Mouse (Mus musculus): ENCODE data around the gene Cenpb. TPM values are rescaled to one million over a fixed set of nuclear protein-coding genes. Genes with fewer than 3 reads are reported as not detected.

Cenpb gene
- polyA plus RNA-seq, 1 experiment from 2014 or later, result 18.3 TPM

GRCm38 (mm10) chr2:131141336-131141986 is 38.4 kb downstream of the Cenpb start:
- Histone ChIP-seq H3K27ac (no peak overlapping the region), H3K36me3 (peaks cover 34% of the 10 kb centered on the region), H3K9me3 (replicated peaks) (no peaks in the 10 kb centered on the region), H3K4me2 (replicated peaks) (no peak overlapping the region), H3K4me3 (no peak overlapping the region), H3K4me1 (peaks cover 5% of the 10 kb centered on the region; the same call in 1 of the 2 replicates), H3K9ac (no peak overlapping the region), H3K27me3 (no peaks in the 10 kb centered on the region)
- WGBS, result 90% methylated on average over 8 of the region's 8 CpGs
- no peak for ATAC-seq (ENCODE audit: low FRiP score)

- Histone ChIP-seq H3K9me3 (replicated peaks) (no peaks in the 10 kb centered on the region), H3K9ac (no peak overlapping the region), H3K27me3 (no peaks in the 10 kb centered on the region), H3K36me3 (peaks cover 25% of the 10 kb centered on the region), H3K4me1 (peaks cover 5% of the 10 kb centered on the region; the same call in 1 of the 2 replicates), H3K27ac (no peak overlapping the region), H3K4me3 (no peak overlapping the region), H3K4me2 (replicated peaks) (no peak overlapping the region)
- no peak for ATAC-seq (ENCODE audit: low FRiP score)
- WGBS, result 77% methylated on average over 5 of the region's 5 CpGs
Observed at GRCm38 (mm10) chr2:131140533-131140905, 39.3 kb downstream of the Cenpb start.

- no peak overlapping the region for H3K4me3 ChIP-seq
- H3K27me3 ChIP-seq, result no peaks in the 10 kb centered on the region
- peaks cover 5% of the 10 kb centered on the region; the same call in 1 of the 2 replicates for H3K4me1 ChIP-seq
- 64% methylated on average over 5 of the region's 5 CpGs for WGBS
- no peak for ATAC-seq (ENCODE audit: low FRiP score)
- H3K4me2 ChIP-seq (replicated peaks), result no peak overlapping the region
- no peaks in the 10 kb centered on the region for H3K9me3 ChIP-seq (replicated peaks)
- H3K27ac ChIP-seq, result no peak overlapping the region
- H3K9ac ChIP-seq, result no peak overlapping the region
- H3K36me3 ChIP-seq, result peaks cover 20% of the 10 kb centered on the region
Observed at GRCm38 (mm10) chr2:131139886-131140532, 39.9 kb downstream of the Cenpb start.

GRCm38 (mm10) chr2:131139287-131139686 is 40.6 kb downstream of the Cenpb start:
- WGBS, result 96% methylated on average over 5 of the region's 5 CpGs
- no peaks in the 10 kb centered on the region for H3K27me3 ChIP-seq
- H3K4me3 ChIP-seq, result no peak overlapping the region
- H3K4me2 ChIP-seq (replicated peaks), result no peak overlapping the region
- H3K4me1 ChIP-seq, result peaks cover 5% of the 10 kb centered on the region; the same call in 1 of the 2 replicates
- H3K27ac ChIP-seq, result no peak overlapping the region
- peaks cover 12% of the 10 kb centered on the region for H3K36me3 ChIP-seq
- H3K9ac ChIP-seq, result no peak overlapping the region
- no peaks in the 10 kb centered on the region for H3K9me3 ChIP-seq (replicated peaks)
- no peak for ATAC-seq (ENCODE audit: low FRiP score)

DNA sequence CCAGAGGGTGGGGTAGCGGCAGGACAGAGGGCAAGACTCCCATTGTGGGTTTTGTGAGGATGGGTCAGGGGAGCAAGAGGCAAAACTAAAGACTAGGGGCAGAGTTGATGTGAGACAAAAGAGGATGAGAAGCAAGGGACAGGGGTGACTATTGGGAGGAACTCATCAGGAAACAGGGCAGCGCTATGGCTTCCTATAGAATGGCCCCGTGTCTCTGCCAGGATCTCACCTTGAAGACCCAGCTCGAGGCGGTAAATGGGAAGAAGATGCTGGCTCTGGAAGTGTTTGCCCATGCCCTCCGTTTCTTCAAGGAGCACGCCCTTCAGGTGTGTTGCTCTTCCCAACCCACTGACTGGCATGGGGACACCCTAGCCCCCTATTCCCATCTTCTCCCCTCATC is 41.1 kb downstream of the Cenpb start:
- peaks cover 10% of the 10 kb centered on the region; the same call in 1 of the 2 replicates for H3K36me3 ChIP-seq
- H3K4me2 ChIP-seq (replicated peaks), result no peak overlapping the region
- no peaks in the 10 kb centered on the region for H3K9me3 ChIP-seq (replicated peaks)
- peaks cover 5% of the 10 kb centered on the region; the same call in 1 of the 2 replicates for H3K4me1 ChIP-seq
- H3K9ac ChIP-seq, result no peak overlapping the region
- H3K27ac ChIP-seq, result no peak overlapping the region
- ATAC-seq (ENCODE audit: low FRiP score), result no peak
- no peak overlapping the region for H3K4me3 ChIP-seq
- H3K27me3 ChIP-seq, result no peaks in the 10 kb centered on the region
- 78% methylated on average over 7 of the region's 7 CpGs for WGBS

DNA sequence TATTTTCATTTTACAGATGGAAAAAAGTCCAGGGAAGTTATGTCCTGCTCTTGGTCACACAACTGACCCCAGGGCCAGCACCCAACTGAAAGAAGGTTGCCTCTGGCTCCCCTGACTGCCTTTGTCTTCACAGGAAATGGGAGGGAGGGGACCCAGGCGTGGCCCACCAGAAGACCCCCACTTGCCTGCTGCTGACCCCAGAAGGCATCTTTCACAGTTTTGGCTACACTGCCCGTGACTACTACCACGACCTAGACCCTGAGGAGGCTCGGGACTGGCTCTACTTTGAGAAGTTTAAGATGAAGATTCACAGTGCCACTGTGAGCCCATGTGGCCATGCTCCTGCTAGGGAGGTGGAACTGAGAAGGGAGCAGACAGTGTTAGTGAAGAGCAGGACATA is 41.6 kb downstream of the Cenpb start:
- H3K9ac ChIP-seq, result no peak overlapping the region
- 70% methylated on average over 4 of the region's 4 CpGs for WGBS
- no peaks in the 10 kb centered on the region for H3K9me3 ChIP-seq (replicated peaks)
- no peak for ATAC-seq (ENCODE audit: low FRiP score)
- no peak overlapping the region for H3K27ac ChIP-seq
- H3K36me3 ChIP-seq, result peaks cover 5% of the 10 kb centered on the region; the same call in 1 of the 2 replicates
- peaks cover 3% of the 10 kb centered on the region; the same call in 1 of the 2 replicates for H3K4me1 ChIP-seq
- no peaks in the 10 kb centered on the region for H3K27me3 ChIP-seq
- H3K4me3 ChIP-seq, result no peak overlapping the region
- H3K4me2 ChIP-seq (replicated peaks), result no peak overlapping the region

- H3K9ac ChIP-seq, result no peak overlapping the region
- no peak for ATAC-seq (ENCODE audit: low FRiP score)
- H3K9me3 ChIP-seq (replicated peaks), result no peaks in the 10 kb centered on the region
- H3K27me3 ChIP-seq, result no peaks in the 10 kb centered on the region
- WGBS, result 70% methylated on average over 11 of the region's 11 CpGs
- no peak overlapping the region for H3K27ac ChIP-seq
- H3K36me3 ChIP-seq, result no peaks in the 10 kb centered on the region
- H3K4me1 ChIP-seq, result no peaks in the 10 kb centered on the region
- H3K4me3 ChIP-seq, result no peak overlapping the region
- H3K4me2 ChIP-seq (replicated peaks), result no peak overlapping the region
Observed at GRCm38 (mm10) chr2:131135521-131136139, 44.2 kb downstream of the Cenpb start.

DNA sequence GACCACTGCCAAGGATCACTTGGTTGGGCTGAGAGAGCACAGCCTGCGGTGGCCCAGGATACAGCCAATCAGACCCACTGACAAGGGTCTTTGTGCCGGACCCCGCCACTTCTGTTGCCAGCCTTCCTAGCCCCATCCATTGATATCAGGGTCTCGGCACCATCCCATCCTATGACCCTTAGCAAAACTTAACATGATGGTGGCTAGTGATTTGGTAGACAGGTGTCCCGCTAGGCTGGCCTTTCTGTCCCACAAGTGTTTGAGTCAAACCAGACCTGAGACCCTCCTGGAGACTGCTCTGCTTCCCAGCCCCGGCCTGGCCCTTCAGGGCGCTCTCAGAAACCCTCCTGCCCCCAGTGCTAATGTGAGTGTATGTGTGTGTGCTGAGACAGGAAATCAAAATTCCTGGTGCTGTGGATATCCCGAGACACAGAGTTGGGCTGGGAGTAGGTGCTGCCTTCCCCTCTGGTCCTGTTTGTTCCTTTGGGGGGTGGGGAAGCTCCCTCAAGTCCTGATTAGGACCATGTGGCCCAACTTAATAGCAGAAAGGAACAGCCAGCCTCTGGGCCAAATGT is 45.0 kb downstream of the Cenpb start:
- Histone ChIP-seq H3K27me3 (no peaks in the 10 kb centered on the region), H3K9me3 (replicated peaks) (no peaks in the 10 kb centered on the region), H3K36me3 (no peaks in the 10 kb centered on the region), H3K9ac (no peak overlapping the region), H3K4me2 (replicated peaks) (no peak overlapping the region), H3K4me3 (no peak overlapping the region), H3K27ac (no peak overlapping the region), H3K4me1 (no peaks in the 10 kb centered on the region)
- 74% methylated on average over 8 of the region's 8 CpGs for WGBS
- no peak for ATAC-seq (ENCODE audit: low FRiP score)

DNA sequence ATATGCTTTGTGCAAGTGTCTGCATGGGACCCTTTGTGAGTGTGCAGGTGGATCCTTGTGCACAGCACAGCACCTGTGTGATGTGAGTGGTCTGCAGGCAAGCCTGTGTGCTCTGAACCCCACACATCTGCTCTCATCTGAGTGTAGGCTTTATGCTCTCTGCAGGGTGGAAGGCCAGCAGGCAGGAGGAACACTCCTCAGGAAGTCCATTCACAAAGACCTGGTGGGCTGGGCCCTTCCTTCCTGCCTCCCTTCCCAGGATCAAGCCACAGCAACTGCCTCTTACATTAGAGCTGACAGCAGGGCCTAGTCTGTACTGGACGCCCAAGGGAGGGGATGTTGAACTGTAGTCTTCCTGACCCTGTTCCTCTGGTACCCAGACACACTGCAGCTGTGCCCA is 45.5 kb downstream of the Cenpb start:
- Histone ChIP-seq H3K27ac (no peak overlapping the region), H3K4me1 (no peaks in the 10 kb centered on the region), H3K9ac (no peak overlapping the region), H3K4me3 (no peak overlapping the region), H3K9me3 (replicated peaks) (no peaks in the 10 kb centered on the region), H3K27me3 (no peaks in the 10 kb centered on the region), H3K36me3 (no peaks in the 10 kb centered on the region), H3K4me2 (replicated peaks) (no peak overlapping the region)
- WGBS, result 54% methylated on average over 1 of the region's 1 CpGs
- ATAC-seq (ENCODE audit: low FRiP score), result no peak

DNA sequence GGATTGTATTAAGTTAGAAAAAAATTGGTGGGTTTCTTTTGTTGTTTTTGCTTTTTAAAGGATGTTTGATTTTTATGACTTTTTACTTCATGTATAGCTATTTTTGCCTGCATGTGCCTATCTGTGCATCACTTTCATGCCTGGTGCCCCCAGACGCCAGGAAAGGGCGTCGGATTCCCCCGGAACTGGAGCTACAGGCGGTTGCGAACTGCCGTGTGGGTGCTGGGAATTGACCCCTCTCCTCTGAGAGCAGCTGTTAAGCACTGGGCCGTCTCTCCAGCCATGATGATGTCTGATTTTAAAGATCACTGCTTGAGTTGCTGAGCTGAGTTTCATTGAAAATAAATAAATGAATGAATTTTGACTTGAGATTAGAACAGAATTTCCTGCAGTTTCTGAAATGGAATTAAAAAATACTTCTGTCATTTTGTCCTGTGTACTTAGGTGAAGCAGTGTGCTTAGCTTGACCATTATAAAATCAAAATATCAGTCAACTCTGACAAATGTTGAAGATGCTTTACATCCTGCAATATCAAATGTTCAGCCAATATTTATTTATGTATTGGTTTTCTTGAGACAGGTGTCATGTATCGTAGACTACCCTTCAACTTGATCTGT is 46.8 kb downstream of the Cenpb start, which contains the start of gene Gm11037:
Gm11037 (plus strand) TSS at position 568 of the 618 bp plus-strand sequence.
- no peaks in the 10 kb centered on the region for H3K36me3 ChIP-seq
- H3K9me3 ChIP-seq (replicated peaks), result no peaks in the 10 kb centered on the region
- ATAC-seq (ENCODE audit: low FRiP score), result no peak
- no peak within 1 kb of the TSS for H3K27ac ChIP-seq
- peaks cover 3% of the 10 kb centered on the region; the same call in 1 of the 2 replicates for H3K4me1 ChIP-seq
- no peak within 1 kb of the TSS for H3K4me3 ChIP-seq
- 80% methylated on average over 9 of the region's 9 CpGs for WGBS
- H3K9ac ChIP-seq, result no peak within 1 kb of the TSS
- no peak within 1 kb of the TSS for H3K4me2 ChIP-seq (replicated peaks)
- no peaks in the 10 kb centered on the region for H3K27me3 ChIP-seq

GRCm38 (mm10) chr2:131132111-131132888 is 47.6 kb downstream of the Cenpb start:
- Histone ChIP-seq H3K9me3 (replicated peaks) (no peaks in the 10 kb centered on the region), H3K4me3 (no peak overlapping the region), H3K27me3 (no peaks in the 10 kb centered on the region), H3K36me3 (no peaks in the 10 kb centered on the region), H3K4me2 (replicated peaks) (no peak overlapping the region), H3K9ac (no peak overlapping the region), H3K4me1 (peaks cover 9% of the 10 kb centered on the region), H3K27ac (no peak overlapping the region)
- 88% methylated on average over 10 of the region's 10 CpGs for WGBS
- no peak for ATAC-seq (ENCODE audit: low FRiP score)

Data from hindbrain, embryonic 12.5 days (tissue).